Mouse (Mus musculus): ENCODE results near the gene Rpl29.

The Rpl29 gene

GRCm38 (mm10) chr9:106454888-106455681, 25.8 kb downstream of the Rpl29 start:
- DNase-seq (ENCODE audit: low spot score): no peak

- DNase-seq (ENCODE audit: low spot score): no peak
Measured at GRCm38 (mm10) chr9:106456325-106457162, 27.3 kb downstream of the Rpl29 start.

- no peak for DNase-seq (ENCODE audit: low spot score)
Measured at GRCm38 (mm10) chr9:106457163-106457559, 27.9 kb downstream of the Rpl29 start.

- DNase-seq (ENCODE audit: low spot score): no peak
Measured at GRCm38 (mm10) chr9:106457920-106458319, 28.7 kb downstream of the Rpl29 start.

- DNase-seq (ENCODE audit: low spot score): no peak
Measured at GRCm38 (mm10) chr9:106459946-106460345, 30.7 kb downstream of the Rpl29 start.

GRCm38 (mm10) chr9:106460401-106461025, 31.3 kb downstream of the Rpl29 start:
- DNase-seq (ENCODE audit: low spot score): no peak

- DNase-seq (ENCODE audit: low spot score): no peak
Measured at GRCm38 (mm10) chr9:106461026-106461415, 31.8 kb downstream of the Rpl29 start.

- DNase-seq (ENCODE audit: low spot score): no peak
Measured at GRCm38 (mm10) chr9:106461641-106462429, 32.6 kb downstream of the Rpl29 start.

GRCm38 (mm10) chr9:106462430-106462800, 33.2 kb downstream of the Rpl29 start:
- no peak for DNase-seq (ENCODE audit: low spot score)

- no peak for DNase-seq (ENCODE audit: low spot score)
Measured at GRCm38 (mm10) chr9:106463122-106464063, 34.1 kb downstream of the Rpl29 start.

GRCm38 (mm10) chr9:106464751-106465541, 35.7 kb downstream of the Rpl29 start:
- DNase-seq (ENCODE audit: low spot score): no peak

- DNase-seq (ENCODE audit: low spot score): no peak
Measured at GRCm38 (mm10) chr9:106465571-106466200, 36.4 kb downstream of the Rpl29 start, which contains the start of gene Gpr62. Gene Gpr62, minus strand, starts transcription at chr9:106465938.

GRCm38 (mm10) chr9:106466721-106467120, 37.5 kb downstream of the Rpl29 start:
- no peak for DNase-seq (ENCODE audit: low spot score)

GRCm38 (mm10) chr9:106467746-106468145, 38.5 kb downstream of the Rpl29 start:
- DNase-seq (ENCODE audit: low spot score): no peak

GRCm38 (mm10) chr9:106469317-106469716, 40.1 kb downstream of the Rpl29 start:
- no peak for DNase-seq (ENCODE audit: low spot score)

- DNase-seq (ENCODE audit: low spot score): no peak
Measured at GRCm38 (mm10) chr9:106469776-106470175, 40.5 kb downstream of the Rpl29 start.

GRCm38 (mm10) chr9:106470991-106471750, 41.9 kb downstream of the Rpl29 start:
- no peak for DNase-seq (ENCODE audit: low spot score)

GRCm38 (mm10) chr9:106471892-106472291, 42.6 kb downstream of the Rpl29 start:
- no peak for DNase-seq (ENCODE audit: low spot score)

GRCm38 (mm10) chr9:106472321-106472720, 43.1 kb downstream of the Rpl29 start:
- DNase-seq (ENCODE audit: low spot score): no peak
